Mouse (Mus musculus) liver, embryonic 13.5 days (tissue): ENCODE measurements around the gene Sec14l4. TPM values are rescaled to one million over a fixed set of nuclear protein-coding genes. Genes with fewer than 3 reads are reported as not detected.
"Not testable (repeated sequence)": the region's sequence is repeated elsewhere in the genome, so short reads cannot be mapped to it uniquely, and the experiment has no call there.

Source experiments
- ATAC-seq: fragments of 200-750 bp; cut with Nextera tagmentation; 2 replicates; pipeline ENCODE4 v1.8.0; 2017; ENCODE audit warnings: low read depth, mild to moderate bottlenecking, moderate number of reproducible peaks, moderate library complexity
- DNase-seq: peaks from one replicate; pipeline ENCODE4 v3.0.0; 2022
- H3K27ac ChIP-seq: fragments of 300-500 bp; sonication (generic); 2 replicates; pipeline ENCODE4 v1.5.1; 2015; ENCODE audit warnings: moderate library complexity, mild to moderate bottlenecking, inconsistent platforms
- H3K27me3 ChIP-seq: fragments of 300-500 bp; sonication (generic); 2 replicates; pipeline ENCODE4 v1.6.1; 2015; ENCODE audit warnings: mild to moderate bottlenecking, inconsistent platforms
- H3K36me3 ChIP-seq: fragments of 300-500 bp; sonication (generic); 2 replicates; pipeline ENCODE4 v1.6.1; 2015; ENCODE audit warnings: mild to moderate bottlenecking, inconsistent platforms
- H3K4me1 ChIP-seq: fragments of 300-500 bp; sonication (generic); replicated peaks from 2 replicates; pipeline ENCODE4 v1.6.1; 2015; ENCODE audit warnings: inconsistent platforms
- H3K4me2 ChIP-seq: fragments of 300-500 bp; sonication (generic); 2 replicates; pipeline ENCODE4 v1.6.1; 2015; ENCODE audit warnings: inconsistent platforms, mild to moderate bottlenecking, moderate library complexity
- H3K4me3 ChIP-seq: fragments of 300-500 bp; sonication (generic); replicated peaks from 2 replicates; pipeline ENCODE4 v1.5.1; 2015; ENCODE audit warnings: mild to moderate bottlenecking, inconsistent platforms
- H3K9ac ChIP-seq: fragments of 300-500 bp; sonication (generic); 2 replicates; pipeline ENCODE4 v1.6.1; 2015; ENCODE audit warnings: mild to moderate bottlenecking, inconsistent platforms
- H3K9me3 ChIP-seq: fragments of 300-500 bp; sonication (generic); replicated peaks from 2 replicates; pipeline ENCODE4 v1.6.1; 2016; ENCODE audit warnings: inconsistent platforms
- WGBS: fragments of 180-500 bp; shearing (Covaris S2); methylation state at CpG from one replicate; pipeline ENCODE4 v1.1.7; 2015; ENCODE audit not compliant: insufficient replicate concordance; 5-methylcytosine and 5-hydroxymethylcytosine counted together
- polyA plus RNA-seq: library from polyadenylated mRNA; unstranded; fragments of >200 nt; fragmentation: Nextera tagmentation; extraction: Ambion mirVana; gene quantifications from 2 replicates; pipeline ENCODE4 v1.2.1, GENCODE M21; 2015

Gene Sec14l4
- polyA plus RNA-seq, 1 experiment from 2014 or later = 0.96 TPM

DNA sequence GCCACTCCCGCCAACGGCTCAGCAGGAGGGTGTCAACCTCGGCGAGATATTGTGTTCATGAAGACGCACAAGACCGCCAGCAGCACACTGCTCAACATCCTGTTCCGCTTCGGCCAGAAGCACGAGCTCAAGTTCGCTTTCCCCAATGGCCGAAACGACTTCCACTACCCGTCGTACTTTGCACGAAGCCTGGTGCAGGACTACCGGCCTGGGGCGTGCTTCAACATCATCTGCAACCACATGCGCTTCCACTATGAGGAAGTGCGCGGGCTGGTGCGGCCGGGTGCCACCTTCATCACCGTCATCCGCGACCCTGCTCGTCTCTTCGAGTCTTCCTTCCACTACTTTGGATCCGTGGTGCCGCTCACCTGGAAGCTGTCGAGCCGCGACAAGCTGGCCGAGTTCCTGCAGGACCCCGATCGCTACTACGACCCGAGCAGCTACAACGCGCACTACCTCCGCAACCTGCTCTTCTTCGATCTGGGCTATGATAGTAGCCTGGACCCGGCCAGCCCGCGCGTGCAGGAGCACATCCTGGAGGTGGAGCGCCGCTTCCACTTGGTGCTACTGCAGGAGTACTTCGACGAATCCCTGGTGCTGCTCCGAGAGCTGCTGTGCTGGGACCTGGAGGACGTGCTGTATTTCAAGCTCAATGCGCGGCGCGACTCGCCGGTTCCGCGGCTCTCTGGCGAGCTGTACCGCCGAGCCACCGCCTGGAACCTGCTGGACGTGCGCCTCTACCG, 33.1 kb upstream of the Sec14l4 start:
- ATAC-seq (no peak), DNase-seq (no peak)
- Histone ChIP-seq H3K4me2 (peak overlapping the region; percentile 51), H3K36me3 (no peaks in the 10 kb centered on the region), H3K9me3 (no peaks in the 10 kb centered on the region), H3K27ac (no peak overlapping the region), H3K4me3 (peak overlapping the region; percentile 35), H3K27me3 (peaks cover 51% of the 10 kb centered on the region), H3K4me1 (peaks cover 10% of the 10 kb centered on the region; the same call in 1 of the 2 replicates), H3K9ac (no peak overlapping the region; the same call in 1 of the 2 replicates)
- WGBS = 5% methylated on average over 66 of the region's 66 CpGs

DNA sequence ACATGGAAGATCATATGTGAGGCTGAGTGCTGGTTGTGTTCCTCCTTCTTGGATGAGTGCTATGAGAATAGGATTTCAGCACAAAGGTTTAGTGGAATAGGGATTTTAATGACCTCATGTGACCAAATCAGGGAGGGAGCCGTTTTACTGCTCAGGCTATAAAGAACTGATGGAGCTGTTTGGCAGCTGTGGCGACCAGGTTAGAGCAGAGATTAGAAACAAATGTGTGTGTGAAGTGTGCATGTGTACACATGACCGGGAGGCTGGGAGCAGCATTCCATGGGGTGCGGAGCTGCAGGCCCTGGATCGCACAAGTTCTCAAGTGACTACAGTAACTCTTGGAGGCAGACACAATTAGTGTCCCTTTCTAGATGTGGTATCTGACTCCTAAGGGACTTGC, 31.7 kb upstream of the Sec14l4 start:
- DNase-seq = no peak
- ATAC-seq = no peak
- Histone ChIP-seq H3K36me3 (no peaks in the 10 kb centered on the region), H3K27me3 (peaks cover 51% of the 10 kb centered on the region), H3K9me3 (no peaks in the 10 kb centered on the region), H3K9ac (no peak overlapping the region), H3K27ac (no peak overlapping the region), H3K4me1 (peaks cover 10% of the 10 kb centered on the region; the same call in 1 of the 2 replicates), H3K4me3 (no peak overlapping the region), H3K4me2 (no peak overlapping the region)
- WGBS = 69% methylated on average over 5 of the region's 5 CpGs

DNA sequence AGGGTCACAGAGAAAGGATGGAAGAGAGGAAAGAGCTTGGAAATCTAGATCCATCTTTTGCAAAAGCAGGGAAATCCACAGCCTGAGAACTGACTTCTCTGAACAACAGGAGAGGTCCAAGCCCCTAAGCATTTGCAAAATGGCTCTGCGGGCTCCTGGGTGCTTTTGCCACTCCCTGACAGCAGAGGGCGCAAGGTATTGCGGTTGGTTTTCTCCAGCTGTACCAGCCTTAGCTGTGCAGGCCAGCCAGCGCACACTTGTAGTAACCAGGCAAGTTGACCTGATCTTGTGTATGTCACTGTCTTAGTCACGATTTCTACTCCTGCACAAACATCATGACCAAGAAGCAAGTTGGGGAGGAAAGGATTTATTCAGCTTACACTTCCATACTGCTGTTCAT, 29.7 kb upstream of the Sec14l4 start:
- Histone ChIP-seq H3K9ac (no peak overlapping the region), H3K36me3 (no peaks in the 10 kb centered on the region), H3K27ac (no peak overlapping the region), H3K9me3 (no peaks in the 10 kb centered on the region), H3K4me1 (peaks cover 10% of the 10 kb centered on the region; the same call in 1 of the 2 replicates), H3K4me3 (no peak overlapping the region), H3K27me3 (peaks cover 45% of the 10 kb centered on the region), H3K4me2 (no peak overlapping the region)
- DNase-seq (peak; percentile 26), ATAC-seq (no peak)
- 2% methylated on average over 5 of the region's 5 CpGs for WGBS

DNA sequence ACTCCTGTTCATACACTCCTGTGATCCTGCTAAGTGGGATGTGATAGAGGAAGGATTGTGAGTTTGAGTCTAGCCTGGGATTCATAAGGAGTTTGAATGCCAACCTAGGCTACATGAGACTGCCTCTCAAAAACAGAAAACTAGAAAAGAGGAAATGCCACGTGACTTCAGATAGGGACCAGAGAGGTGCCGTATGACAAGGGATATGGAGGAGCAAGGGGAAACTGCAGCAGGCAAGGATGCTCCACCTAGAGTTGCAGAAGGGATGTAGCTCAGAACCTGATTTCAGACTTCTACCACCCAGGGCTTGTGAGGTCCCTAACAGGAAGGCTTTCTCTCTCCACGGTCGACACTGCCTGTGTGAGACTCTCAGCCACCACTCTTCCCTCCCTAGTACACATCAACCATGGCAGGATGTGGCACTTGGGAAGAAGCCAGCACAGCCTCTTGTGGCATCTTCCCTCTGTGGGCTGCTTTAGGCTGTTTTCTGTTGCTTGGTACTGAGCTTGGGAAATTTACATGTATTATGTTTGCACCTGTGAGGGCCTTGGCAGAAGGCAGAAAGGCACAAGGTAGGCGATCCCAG, 25.9 kb upstream of the Sec14l4 start:
- no peak for ATAC-seq
- WGBS = 28% methylated on average over 5 of the region's 5 CpGs
- DNase-seq = no peak

DNA sequence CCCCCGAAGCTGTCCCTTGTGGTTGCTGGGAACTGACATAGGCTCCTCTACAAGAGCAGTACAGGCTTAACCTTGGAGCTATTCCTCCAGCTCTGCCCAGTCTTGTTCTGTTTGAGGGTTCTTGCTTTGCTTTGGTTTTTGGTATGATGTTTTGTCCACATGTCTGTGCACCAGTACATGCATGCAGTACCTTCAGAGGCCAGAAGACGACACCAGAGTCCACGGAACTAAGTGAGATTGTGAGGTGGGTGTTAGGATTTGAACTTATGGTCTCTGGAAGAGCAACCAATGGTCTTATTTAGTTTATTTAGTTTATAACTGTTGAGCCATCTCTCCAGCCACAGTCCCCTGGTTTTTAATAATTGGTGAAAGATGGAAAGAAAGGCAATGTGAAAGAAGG, 24.8 kb upstream of the Sec14l4 start:
- WGBS = 69% methylated on average over 3 of the region's 3 CpGs
- no peak for ATAC-seq

More for the DNA sequence above, 25.9 kb upstream of the Sec14l4 start:
- Histone ChIP-seq H3K9ac (no peak overlapping the region), H3K36me3 (no peaks in the 10 kb centered on the region), H3K9me3 (no peaks in the 10 kb centered on the region), H3K4me3 (no peak overlapping the region), H3K27ac (no peak overlapping the region), H3K27me3 (peaks cover 9% of the 10 kb centered on the region), H3K4me1 (no peaks in the 10 kb centered on the region), H3K4me2 (no peak overlapping the region)

DNA sequence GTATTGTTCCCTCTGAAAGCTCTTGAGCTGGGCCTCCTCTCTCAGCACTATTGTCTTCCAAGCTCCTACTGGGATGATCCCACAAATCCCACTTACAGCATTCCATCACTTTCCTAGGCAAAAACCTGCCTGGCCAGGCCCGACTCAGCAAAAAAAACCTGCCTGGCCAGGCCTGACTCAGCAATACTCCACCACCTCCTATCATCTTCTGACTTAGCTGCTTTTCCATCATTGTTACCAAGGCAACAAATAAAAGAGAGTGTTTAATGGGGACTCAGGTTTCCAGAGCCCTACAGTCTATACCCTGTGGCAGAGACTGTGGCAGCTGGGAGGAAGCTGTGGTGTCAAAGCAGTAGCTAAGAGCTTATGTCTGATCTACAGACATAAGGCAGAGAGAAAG, 18.6 kb upstream of the Sec14l4 start:
- Histone ChIP-seq H3K36me3 (no peaks in the 10 kb centered on the region), H3K9me3 (no peaks in the 10 kb centered on the region; the same call in 1 of the 2 replicates), H3K4me2 (no peak overlapping the region), H3K27ac (no peak overlapping the region), H3K4me3 (no peak overlapping the region), H3K4me1 (no peaks in the 10 kb centered on the region), H3K27me3 (no peaks in the 10 kb centered on the region), H3K9ac (no peak overlapping the region)
- ATAC-seq = no peak
- 68% methylated on average over 1 of the region's 1 CpGs for WGBS
- no peak for DNase-seq

More for the DNA sequence above, 24.8 kb upstream of the Sec14l4 start:
- Histone ChIP-seq H3K9ac (no peak overlapping the region), H3K4me1 (no peaks in the 10 kb centered on the region), H3K27ac (no peak overlapping the region), H3K36me3 (no peaks in the 10 kb centered on the region), H3K9me3 (no peaks in the 10 kb centered on the region), H3K4me3 (no peak overlapping the region), H3K4me2 (no peak overlapping the region), H3K27me3 (no peaks in the 10 kb centered on the region)
- no peak for DNase-seq

DNA sequence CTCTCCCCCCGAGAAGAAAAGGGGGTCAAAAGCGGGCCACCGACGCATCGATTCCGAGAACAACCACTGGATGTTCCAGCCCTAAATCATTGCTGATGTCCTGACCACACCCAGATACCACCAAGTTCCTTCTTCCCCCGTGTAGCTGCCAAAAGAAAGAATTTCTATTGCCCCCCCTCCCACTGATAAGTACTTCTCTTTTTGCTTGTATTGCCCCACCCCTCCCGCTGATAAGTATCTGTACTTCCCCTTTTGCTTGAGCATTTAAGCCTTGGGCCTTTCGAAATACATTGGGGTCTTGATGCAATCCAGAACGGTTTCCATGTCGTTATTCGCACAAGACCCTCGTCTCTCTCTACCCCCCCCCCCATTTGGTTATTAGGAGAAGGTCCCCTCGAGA, 15.5 kb upstream of the Sec14l4 start:
- not testable (repeated sequence) for H3K4me1 ChIP-seq, ATAC-seq, H3K9ac ChIP-seq, H3K4me3 ChIP-seq, H3K27me3 ChIP-seq, DNase-seq, H3K9me3 ChIP-seq, H3K4me2 ChIP-seq, H3K36me3 ChIP-seq, H3K27ac ChIP-seq
- 74% methylated on average over 14 of the region's 14 CpGs for WGBS

DNA sequence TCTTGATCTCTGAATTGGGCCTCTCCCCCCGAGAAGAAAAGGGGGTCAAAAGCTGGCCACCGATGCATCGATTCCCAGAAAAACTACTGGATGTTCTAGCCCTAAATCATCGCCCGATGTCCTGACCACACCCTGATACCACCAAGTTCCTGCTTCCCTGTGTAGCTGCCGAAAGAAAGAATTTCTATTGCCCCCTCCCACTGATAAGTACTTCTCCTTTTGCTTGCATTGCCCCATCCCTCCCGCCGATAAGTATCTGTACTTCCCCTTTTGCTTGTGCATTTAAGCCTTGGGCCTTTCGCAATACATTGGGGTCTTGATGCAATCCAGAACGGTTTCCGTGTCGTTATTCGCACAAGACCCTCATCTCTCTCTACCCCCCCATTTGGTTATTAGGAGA, 9.2 kb upstream of the Sec14l4 start:
- ATAC-seq, H3K27me3 ChIP-seq, H3K9ac ChIP-seq, H3K36me3 ChIP-seq, H3K9me3 ChIP-seq, H3K4me1 ChIP-seq, H3K27ac ChIP-seq, DNase-seq, H3K4me3 ChIP-seq, H3K4me2 ChIP-seq: not testable (repeated sequence)
- WGBS = 56% methylated on average over 13 of the region's 13 CpGs

DNA sequence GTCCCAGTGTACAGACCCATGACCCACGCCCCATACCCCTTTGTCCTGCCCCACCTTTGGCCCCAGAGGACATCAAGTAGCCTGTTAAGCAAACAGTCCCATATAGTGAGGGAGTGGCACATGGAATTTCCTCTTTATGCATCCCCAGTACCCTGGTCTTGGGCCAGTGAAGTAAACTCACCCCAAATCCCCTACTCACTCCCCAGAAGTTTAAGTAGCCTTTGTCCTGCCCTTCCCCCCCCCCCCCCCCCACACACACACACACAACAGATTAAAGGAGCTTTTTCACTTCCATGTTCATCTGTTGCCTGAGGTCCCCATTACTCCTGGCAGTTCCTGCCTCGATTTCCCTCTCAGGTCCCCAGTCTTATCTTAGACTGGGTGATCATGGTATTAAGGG, 7.9 kb upstream of the Sec14l4 start:
- ATAC-seq = no peak
- no peak for DNase-seq
- H3K4me3 ChIP-seq = no peak overlapping the region

DNA sequence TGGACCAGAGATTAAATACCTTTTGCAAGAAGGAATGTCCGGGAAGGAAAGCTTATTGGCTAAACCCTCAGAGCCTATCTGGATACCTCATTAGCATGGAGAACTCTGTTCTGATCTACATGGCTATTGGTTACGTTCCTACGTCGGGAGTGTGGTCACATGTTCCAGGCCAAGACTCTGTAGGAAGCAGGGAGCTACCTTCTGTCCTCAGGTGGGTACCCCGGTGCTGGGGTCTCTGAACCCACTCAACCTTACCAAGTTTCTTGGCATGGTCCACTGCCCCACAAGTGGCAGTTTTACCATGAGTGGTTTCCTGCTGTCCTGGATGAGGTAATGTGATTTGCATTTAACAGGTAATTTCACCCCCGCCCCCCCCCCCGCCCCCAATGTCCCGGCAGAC, 4.2 kb upstream of the Sec14l4 start:
- H3K4me2 ChIP-seq = no peak overlapping the region
- H3K9me3 ChIP-seq = no peaks in the 10 kb centered on the region
- whole genome bisulfite sequencing = 74% methylated on average over 8 of the region's 8 CpGs
- H3K27me3 ChIP-seq = no peaks in the 10 kb centered on the region
- H3K27ac ChIP-seq = no peak overlapping the region
- no peak overlapping the region for H3K9ac ChIP-seq
- no peak overlapping the region for H3K4me3 ChIP-seq
- ATAC-seq (no peak), DNase-seq (no peak)
- no peaks in the 10 kb centered on the region; the same call in 1 of the 2 replicates for H3K4me1 ChIP-seq
- no peaks in the 10 kb centered on the region for H3K36me3 ChIP-seq

More for the DNA sequence above, 7.9 kb upstream of the Sec14l4 start:
- WGBS = 36% methylated on average over 2 of the region's 2 CpGs
- no peaks in the 10 kb centered on the region for H3K36me3 ChIP-seq
- H3K27ac ChIP-seq = no peak overlapping the region
- no peaks in the 10 kb centered on the region for H3K27me3 ChIP-seq
- H3K4me2 ChIP-seq = no peak overlapping the region
- no peaks in the 10 kb centered on the region for H3K4me1 ChIP-seq
- H3K9me3 ChIP-seq = no peaks in the 10 kb centered on the region
- H3K9ac ChIP-seq = no peak overlapping the region

DNA sequence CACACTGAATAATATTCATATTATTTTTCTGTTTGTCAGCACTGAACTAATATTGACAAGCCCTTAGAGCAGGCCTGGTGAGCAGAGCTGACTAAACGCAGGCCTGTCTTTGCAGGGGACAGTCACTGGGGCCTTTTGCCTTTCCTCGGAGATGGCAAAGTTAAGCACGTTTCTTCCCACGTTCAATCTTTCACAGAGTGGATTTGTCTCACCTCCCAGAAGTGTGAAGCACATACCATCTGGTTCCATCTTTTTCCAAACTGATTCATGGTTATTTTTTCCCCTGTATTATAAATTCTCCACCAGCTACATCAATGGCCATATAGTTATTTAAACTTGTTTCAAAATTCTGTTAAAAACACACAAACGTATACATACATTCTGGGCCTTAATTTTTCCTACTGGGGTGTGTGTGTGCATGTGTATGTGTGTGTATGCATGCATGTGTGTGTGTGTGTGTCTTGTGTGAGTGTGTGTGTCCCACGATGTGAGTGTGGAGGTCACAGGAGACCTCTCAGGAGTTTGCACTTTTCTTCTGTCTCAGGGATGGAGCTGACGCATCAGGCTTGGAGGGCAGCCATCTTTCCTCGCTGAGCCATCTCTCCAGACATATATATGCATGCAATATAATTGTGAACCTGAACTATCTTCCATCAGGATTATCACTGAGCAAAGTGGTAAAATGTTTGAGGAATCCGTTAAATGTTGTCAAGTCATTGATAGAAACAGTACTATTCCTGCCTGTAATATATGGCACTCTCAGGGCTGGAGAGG, 3.5 kb upstream of the Sec14l4 start:
- no peak for ATAC-seq
- Histone ChIP-seq H3K9me3 (no peaks in the 10 kb centered on the region), H3K36me3 (no peaks in the 10 kb centered on the region), H3K4me1 (no peaks in the 10 kb centered on the region; the same call in 1 of the 2 replicates), H3K27ac (no peak overlapping the region), H3K4me3 (no peak overlapping the region), H3K9ac (no peak overlapping the region), H3K27me3 (no peaks in the 10 kb centered on the region), H3K4me2 (no peak overlapping the region)
- 58% methylated on average over 9 of the region's 9 CpGs for WGBS
- no peak for DNase-seq
